Mouse (Mus musculus) G1E (cell line): Measurements from ENCODE around the gene Grik3.

Experiments used
- CTCF ChIP-seq: IDR thresholded peaks from 2 replicates; pipeline ENCODE4 v1.5.1; 2012; ENCODE audit warnings: low read depth, low read length, inconsistent platforms, mixed read lengths
- GATA1 ChIP-seq: IDR thresholded peaks from 2 replicates; pipeline ENCODE4 v1.6.1; 2012; ENCODE audit warnings: borderline replicate concordance, low read length, inconsistent platforms, mixed read lengths
- POLR2AphosphoS5 ChIP-seq: IDR thresholded peaks from 2 replicates; pipeline ENCODE4 v1.6.1; 2012; ENCODE audit warnings: low read depth, low read length, inconsistent platforms; ENCODE audit not compliant: insufficient replicate concordance
- TAL1 ChIP-seq: conservative IDR thresholded peaks from 2 replicates; pipeline ENCODE4 v1.6.1; 2012; ENCODE audit warnings: low read depth, low read length, inconsistent platforms, mixed read lengths

DNA sequence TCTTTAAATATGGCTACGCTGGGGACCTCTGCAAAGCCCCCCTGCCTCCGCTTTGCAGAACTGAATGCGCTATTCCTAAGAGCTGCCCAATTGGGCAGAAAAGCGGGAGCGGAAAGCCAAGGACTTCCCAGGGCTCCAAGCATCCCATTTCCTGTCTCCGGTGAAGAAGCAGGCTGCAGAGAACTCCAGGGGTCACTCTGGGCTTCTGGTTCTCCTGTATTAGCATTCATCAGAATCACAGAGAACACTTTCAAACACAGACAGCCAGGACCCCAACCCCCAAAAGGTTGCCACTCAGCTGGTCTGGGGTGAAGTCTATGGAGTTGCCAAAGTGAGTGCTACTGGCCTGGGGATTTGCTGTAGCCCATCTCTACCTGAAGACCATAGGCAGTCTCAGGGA, 8.4 kb downstream of the Grik3 start:
- no peak for TF ChIP-seq CTCF
- TF ChIP-seq GATA1, result no peak
- no peak for TF ChIP-seq TAL1
- TF ChIP-seq POLR2AphosphoS5, result no peak
